Mouse (Mus musculus) adrenal gland (tissue): ENCODE data around the gene Set.
"Not testable (repeated sequence)": the region's sequence is repeated elsewhere in the genome, so short reads cannot be mapped to it uniquely, and the experiment has no call there.

Experiments used
- intact Hi-C: fragments of 180-260 bp; cut with DNase I; formaldehyde crosslinking; loops from one replicate; pipeline ENCODE4 v1.15.1; 2025
- long read RNA-seq, 2 experiments: library from polyadenylated mRNA; unstranded; transcript quantifications; one replicate each; pipeline ENCODE4 v2.0.0; 2020; ENCODE audit warnings: borderline replicate concordance in 1 of 2; ENCODE audit not compliant: insufficient replicate concordance in 1 of 2

The Set gene
- long read RNA-seq, experiment 1, transcript Set-201 (8 exons, 2,834 nt) = major isoform, 24 of 156 reads
- long read RNA-seq, experiment 1, transcript Set-202 (8 exons, 2,824 nt) = minor isoform, 12 of 156 reads
- long read RNA-seq, experiment 1, partial matches to known transcripts = 6 of 156 reads
- long read RNA-seq, experiment 1, other reads (novel, unspliced or antisense) = 111 of 156 reads
- long read RNA-seq, experiment 2, transcript Set-201 (8 exons, 2,834 nt) = major isoform, 70 of 133 reads
- long read RNA-seq, experiment 2, transcript Set-202 (8 exons, 2,824 nt) = minor isoform, 18 of 133 reads
- long read RNA-seq, experiment 2, partial matches to known transcripts = 41 of 133 reads
- long read RNA-seq, experiment 2, other reads (novel, unspliced or antisense) = 4 of 133 reads

DNA sequence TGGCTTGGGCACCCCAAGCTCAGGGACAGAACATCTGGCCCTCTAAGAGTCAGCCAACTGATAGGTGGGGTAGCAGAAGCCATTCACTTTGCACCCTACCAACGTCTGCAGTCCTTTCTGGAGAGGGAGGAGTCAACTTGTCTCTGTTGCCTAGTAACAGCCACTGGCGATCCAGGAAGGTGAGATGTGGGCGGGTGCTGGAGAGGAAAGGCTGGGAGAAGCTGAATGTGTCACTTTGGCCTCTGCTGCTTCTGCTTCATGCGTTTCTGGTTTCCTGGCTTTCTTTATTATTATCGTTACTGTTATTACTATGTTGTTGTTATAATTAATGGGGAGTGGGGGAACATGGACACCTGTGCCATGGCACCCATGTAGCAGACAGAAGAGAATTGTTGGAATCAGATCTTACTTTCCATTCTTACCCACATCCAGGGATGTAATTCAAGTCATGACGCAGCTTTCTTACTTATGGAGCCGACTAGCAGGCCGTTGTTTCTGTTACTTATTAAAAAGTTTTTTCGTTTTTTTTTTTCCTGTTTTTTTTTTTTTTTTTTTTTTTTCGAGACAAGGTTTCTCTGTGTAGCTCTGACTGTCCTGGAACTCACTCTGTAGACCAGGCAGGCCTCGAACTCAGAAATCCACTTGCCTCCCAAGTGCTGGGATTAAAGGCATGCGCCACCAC lies at the start of gene Set:
Gene Set, plus strand, starts transcription at position 156 of the 682 bp plus-strand sequence.
- intact Hi-C loops = no loop called here

DNA sequence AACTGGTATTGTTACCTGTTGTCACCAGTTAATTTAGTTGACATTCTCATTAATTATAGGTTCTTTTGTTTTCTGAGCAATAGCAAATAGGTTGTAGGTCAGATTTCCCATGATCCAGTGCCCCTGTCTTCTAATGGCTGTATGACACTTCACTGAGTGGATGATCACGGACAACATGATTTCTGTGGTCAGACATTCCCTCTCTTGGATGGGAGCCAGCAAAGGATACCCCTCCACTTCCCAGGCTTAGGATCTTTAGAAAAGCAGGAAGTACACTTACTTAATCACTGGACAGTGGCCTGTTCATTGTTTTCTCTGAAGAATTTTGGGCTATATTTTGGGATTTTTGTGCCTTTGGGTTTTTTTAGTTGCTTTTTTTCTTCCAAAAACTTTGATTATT lies 48.1 kb upstream of the Set start:
- intact Hi-C loops = no loop called here

DNA sequence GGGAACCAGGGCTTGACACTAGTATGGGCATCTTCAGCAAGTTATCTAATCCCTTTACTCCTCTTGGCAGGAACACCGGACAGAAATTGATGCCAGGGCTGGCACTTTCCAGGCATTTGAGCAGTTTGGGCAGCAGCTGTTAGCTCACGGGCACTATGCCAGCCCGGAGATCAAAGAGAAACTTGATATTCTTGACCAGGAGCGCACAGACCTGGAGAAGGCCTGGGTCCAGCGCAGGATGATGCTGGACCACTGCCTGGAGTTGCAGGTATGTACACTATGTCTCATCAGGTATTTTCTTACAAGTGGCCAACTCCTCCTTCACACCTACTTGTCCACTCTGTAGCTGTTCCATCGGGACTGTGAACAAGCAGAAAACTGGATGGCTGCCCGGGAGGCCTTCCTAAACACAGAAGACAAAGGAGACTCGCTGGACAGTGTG lies 46.3 kb upstream of the Set start:
- intact Hi-C loops = no loop called here

DNA sequence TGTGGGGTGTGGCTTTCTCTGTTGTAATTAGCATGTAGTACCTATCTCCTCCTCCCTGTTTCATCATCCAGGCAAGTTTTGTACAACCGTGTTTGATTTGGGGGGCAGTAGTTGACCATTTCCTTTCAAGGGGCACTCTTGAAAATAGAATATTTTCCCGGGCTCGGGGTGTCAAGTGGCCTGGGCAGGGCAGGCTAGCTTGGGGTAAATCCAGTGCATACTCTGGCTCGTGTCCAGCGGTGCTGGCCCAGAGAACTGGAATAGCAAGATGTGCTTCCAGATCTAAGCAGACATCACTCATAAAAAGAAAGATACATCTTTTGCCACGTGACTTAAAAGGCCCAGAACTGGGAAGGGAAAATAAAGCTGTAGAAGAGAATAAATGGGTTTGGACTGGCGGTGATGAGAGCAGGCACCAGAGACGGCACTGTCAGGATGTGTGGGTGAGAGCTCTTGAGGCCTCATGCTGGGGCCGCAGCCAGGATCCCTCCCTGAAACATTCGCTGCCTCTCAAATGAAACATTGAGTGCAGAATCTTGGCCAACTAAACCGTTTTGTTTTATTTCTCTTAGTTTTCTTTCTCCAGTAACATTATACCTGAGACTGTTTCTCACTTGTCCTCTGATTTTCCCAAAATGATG lies 42.7 kb upstream of the Set start:
- intact Hi-C loops = no loop called here

DNA sequence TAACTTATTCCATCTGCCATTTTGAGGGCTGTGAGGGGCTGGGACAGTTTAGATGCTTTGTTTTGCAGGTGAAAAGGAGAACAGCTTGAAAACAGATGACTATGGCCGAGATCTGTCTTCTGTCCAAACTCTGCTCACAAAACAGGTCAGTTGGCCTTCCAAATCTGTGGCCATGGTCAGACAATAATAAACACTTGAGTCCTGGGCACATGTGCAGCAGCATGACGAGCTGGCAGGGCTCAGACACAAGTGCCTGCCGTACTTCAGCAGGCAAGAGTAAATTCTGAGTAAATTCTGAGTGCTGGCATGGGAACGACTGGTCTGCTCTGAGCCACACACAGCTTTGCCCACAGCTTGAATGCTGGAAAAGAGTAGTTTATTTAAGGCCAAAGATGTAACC lies 31.7 kb upstream of the Set start:
- intact Hi-C loops = loop anchor here (5.0 kb wide), 1 partner anchor 38 kb away; no protein-coding TSS in a partner anchor

DNA sequence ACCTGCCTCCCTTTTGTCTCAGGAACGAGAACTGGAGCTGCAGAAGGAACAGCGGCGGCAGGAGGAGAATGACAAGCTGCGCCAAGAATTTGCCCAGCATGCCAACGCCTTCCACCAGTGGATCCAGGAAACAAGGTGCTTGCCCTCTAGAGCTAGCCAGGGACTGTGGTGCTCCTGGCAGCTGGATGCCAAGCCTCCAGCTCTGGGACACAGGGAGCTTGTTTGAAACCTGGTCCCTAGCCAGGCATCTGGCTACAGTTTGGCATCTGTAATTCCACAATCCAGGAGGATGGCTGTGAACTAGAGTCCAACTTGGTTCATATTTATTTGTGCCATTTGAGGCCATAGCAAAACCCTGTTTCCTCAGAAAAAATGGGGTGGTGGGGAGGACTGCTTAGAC lies 30.2 kb upstream of the Set start:
- intact Hi-C loops = loop anchor here (5.0 kb wide), 1 partner anchor 40 kb away; no protein-coding TSS in a partner anchor

DNA sequence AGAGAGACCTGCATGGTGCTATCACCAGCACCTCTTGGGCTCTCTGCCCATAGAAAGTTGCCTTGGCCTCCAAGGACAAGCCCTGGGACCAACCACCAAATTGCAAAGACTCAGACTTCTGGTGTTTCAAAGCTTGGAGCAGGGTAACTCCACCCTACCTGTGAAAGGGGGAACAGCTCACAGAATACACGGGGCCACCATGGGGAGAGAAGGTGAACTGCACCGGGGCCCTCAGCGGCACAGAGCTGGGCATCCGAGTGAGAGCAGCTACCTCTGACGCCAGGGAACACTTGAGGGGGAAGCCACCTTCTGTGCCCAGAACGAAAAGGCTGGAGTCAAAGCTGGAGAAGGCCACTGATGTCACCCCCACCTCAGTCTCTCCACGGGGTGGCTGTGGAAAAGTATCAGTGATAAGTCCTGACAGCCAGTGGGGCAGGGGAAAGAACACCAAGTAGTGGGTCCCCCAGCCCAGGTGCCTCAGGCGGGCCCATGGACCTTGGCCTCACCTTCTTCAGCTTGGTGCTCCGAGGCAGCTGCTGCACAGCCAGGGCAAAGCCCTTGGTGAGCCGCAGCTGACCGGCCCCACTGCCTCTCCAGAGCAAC lies 24.8 kb upstream of the Set start:
- intact Hi-C loops = no loop called here

DNA sequence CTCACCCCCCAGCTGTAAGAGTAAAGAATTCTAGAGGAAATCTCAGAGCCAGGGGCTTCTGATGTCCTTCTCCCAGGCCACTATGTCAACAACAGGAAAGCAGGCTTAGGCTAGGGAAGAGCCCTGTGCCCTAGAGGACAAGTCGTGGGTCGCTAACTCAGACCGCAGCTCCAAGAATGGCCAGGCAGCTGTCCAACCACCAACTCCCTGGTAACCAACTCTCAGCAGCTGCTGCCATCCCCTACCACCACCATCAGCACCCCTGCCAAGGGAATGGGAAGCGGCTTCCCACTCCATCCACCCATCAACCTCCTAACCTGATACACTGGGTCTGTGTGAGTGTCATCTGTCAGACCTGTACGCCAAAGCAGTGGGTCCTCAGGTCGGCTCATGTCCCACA lies 24.2 kb upstream of the Set start:
- intact Hi-C loops = no loop called here

DNA sequence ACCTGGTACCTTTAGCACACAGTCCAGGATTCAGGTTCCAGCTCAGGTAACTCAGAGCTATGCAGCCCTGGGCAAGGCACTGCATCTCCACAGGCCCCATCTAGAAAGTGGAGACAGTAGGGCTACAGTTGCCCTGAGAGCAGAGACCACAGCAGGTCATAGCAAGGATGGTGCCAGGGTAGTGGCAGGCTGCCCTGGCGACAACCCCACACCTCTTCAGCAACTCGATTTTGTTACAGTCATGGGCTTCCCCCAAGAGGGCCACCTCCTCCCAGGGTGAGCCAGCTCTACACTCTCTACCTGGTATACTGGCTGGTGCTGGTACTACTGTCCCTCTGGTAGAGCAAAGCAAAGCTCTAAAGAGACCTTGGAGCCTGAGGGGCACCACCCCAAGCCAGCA lies 19.4 kb upstream of the Set start:
- intact Hi-C loops = no loop called here

DNA sequence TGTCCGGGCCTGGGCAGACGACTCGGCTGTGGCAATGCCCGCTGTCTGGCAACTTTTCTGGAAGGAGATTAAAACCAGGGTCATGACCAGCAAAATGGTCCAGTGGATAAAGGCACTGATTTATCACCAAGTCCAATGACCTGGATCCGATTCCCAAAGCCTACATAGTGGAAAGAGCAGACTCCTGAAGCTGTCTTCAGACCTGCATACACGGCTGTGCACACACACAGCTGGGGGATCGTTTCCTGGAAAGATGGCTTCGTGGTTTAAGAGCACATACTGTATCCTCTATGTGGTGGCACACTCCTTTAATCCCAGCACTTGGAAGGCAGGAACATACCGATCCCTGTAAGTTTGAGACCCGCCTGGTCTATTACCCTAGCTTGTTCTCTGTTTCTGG lies 18.8 kb upstream of the Set start:
- intact Hi-C loops = no loop called here

DNA sequence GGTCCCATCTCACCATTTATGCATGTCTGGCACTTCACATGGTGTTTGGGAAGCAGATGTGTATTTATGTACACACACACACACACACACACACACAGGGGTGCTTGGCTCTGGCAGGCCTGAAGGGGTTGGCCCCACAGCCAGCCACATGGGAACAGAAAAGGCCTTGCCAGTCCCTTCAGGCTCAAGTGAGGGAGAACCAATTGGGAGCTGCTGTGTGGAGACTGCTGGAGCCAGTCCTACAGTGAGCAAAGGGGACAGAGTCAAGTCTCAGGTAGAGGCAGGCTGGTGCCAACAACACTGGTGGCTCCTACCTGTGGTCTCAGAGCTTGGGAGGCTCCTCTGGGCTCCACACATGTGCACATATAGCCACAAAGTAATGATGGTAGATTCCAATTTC lies 17.5 kb upstream of the Set start:
- intact Hi-C loops = no loop called here

DNA sequence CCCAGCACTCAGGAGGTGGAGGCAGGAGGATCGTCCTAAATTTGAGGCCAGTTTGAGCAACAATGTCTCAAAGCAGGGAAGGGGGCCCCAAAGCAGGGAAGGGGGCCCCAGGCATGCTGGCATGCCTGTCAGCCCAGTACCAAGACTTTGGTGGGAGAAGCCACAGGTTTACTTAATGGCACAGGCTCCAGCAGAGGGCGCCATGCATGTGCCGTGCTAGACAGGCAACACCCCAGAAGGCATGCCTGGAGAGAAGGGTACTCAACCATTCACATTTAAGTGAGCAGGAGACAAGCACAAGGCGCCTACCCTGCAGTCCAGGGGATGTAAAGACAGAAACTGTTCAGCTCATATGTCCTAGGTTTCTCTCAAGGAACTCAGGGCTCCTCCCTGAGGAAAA lies 14.7 kb upstream of the Set start:
- intact Hi-C loops = loop anchor here (2.0 kb wide), 1 partner anchor 54 kb away; no protein-coding TSS in a partner anchor

DNA sequence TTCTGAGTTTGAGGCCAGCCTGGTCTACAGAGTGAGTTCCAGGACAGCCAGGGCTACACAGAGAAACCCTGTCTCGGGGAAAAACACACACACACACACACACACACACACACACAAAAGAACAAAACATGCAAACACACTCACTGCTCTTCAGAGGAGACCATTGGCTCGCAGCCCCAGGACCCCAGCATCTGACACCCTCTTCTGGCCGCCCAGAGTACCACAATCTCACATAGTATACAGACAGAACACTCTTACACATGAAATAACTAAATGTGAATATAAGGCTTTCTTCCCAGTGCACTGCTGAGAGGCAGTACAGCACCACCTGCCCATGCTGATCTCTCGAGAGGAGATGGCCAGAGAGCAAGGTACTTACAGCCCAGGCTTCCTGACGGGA lies 12.6 kb upstream of the Set start:
- intact Hi-C loops = no loop called here

DNA sequence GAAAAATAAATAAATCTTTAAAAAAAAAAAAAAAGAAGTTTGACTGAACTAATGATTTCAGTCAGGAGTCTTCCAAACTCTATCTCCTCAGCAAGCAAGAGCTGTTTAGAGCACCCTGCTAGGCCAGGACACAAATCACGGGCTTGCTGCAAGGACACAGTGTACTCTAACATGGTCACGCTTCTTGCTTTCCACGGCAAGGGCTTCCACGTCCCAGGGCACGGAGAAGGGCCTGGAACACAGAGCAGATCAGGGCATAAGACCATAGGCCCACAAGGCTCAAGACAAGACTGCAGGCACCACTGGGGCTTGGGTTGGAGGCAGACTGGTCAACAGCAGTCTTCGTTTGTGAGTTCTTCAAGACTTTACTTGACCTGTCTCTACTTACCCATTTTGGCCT lies 10.1 kb upstream of the Set start:
- intact Hi-C loops = no loop called here

DNA sequence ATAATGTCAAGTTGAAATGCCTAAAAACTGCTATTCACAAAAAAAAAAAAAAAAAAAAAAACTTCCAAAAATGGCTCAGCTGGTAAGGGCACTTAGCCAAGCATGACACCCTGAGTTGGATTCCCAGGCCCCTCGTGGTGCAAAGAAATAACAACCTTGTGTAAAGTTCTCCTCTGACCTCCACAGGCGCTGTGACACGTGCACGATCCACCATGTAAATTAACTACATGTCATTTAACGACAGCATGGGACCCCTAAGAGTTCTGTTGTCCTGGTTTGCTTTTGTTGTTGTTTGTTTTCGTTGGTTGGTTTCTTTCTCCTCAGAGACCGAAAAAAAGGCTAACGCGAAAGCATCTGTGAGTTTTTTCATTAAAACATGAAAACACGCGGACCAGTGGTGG lies 9.1 kb upstream of the Set start:
- intact Hi-C loops = no loop called here

DNA sequence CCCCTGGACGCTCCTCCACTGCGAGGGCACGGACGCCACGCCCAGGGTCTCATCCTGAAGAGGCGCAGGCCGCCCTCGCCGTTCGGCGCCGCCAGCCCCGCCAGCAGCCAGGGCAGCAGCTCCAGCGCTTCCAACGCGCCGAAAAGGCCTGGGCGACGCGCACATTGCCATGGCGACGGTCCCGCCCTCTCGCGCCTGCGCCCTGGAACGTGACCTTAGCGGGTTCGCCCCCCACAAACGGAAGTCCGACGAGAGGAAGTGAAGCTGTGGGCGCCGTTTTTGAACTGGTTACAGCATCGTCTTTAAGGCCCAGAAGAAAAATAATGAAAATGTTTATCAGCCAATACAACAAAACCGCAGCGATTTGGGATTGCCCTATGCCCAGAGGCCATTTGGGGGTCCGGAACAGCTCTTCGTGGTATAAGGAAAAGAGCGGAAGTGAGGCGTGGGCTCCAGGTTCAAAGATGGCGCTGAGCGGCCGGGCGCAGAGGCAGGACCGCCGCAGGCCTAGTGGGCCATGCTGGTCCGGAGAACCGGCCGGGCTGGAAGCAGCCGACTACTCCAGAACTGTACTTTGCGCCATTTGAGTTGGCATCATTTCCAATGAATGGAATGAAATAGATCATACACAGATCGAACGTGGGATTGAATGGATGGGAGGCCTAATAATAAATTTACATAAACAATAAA lies 8.3 kb upstream of the Set start, which contains the start of gene Wdr34:
Gene Wdr34, minus strand, starts transcription at position 183 of the 690 bp plus-strand sequence.
- intact Hi-C loops = no loop called here

DNA sequence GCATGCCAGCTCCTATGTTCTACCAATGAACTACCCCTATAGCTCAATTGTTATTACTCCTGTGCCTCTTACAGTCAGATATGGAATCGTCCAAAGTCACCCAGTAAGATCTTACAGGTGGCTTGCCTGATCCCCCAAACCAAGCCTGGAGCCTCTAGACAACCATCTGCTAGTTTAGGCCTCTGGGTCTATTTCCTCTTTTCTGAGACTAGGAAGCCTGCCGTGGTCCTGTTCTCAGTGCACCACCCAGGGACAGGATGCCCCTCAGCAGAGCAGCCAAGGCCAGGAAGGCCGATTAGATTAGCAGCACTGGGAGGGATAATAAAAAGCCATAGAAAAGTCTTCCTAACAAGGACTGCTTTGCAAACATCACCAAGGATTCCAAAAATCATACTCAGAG lies 7.3 kb upstream of the Set start:
- intact Hi-C loops = no loop called here

DNA sequence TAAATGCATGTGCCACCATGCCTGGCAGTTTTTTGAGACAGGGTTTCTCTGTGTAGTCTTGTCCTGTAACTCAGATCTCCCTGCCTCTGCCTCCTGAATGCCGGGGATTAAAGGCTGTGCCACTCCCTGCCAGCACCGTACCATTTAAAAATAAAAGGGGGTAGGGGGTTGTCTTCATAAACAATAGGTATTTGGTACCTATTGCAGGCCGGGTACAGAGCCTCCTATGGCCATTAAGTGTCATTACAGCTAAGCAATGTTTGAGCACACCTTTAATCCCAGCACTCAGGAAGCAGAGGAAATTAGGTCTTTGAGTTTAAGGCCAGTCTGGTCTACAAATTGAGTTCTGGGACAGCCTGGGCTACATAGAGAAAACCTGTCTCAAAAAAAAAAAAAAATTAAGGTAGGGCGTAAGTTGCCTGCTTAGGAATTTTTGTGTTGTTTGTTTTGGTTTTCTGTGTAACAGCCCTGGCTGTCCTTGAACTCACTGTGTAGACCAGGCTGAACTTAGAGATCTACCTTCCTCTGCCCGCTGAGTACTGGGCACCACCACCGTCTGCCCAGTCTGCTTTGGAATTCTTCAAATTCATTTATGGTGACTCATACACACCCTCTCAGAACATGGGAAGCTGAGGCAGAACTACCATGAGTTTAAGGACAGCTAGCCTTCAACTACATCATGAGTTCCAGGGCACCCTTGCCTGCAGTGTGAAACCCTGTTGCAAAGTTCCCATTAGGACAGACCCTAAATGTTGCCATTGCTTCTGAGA lies 5.0 kb upstream of the Set start:
- intact Hi-C loops = no loop called here

DNA sequence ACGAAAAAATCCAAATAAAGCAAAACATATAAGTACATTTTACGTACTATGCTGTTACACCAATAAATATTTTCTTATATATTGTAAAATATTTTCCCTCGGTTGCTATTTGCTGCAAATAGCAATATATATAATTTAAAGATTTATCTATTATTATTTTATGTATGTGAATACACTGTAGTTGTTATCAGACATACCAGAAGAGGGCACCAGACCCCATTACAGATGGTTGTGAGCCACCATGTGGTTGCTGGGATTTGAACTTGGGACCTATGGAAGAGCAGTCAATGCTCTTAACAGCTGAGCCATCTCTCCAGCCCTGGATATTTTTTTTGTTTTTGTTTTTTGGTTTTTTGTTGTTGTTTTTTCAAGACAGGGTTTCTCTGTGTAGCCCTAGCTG lies 1.9 kb upstream of the Set start:
- intact Hi-C loops = not testable (repeated sequence)

DNA sequence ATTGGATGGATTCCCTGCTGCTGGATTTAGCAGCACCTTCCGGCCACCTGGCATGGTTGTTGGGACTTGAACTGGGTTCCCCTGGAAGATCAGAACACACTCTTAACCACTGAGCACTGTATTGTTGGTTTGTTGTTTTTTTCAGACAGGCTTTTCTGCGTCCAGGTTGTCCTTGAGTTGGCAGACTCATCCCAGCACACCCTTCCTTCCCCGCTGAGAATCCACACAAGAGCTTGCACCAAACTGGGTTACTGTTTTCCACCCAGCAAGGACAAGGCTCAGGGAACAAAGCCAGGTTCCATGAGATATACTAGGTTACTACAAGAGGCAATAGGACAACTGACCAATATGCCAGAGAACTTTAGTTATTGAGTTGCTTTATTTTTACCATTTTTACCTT lies 442 bp upstream of the Set start:
- intact Hi-C loops = no loop called here
